Mouse (Mus musculus) liver, embryonic 16.5 days (tissue): ENCODE measurements around the gene Nckap5. TPM values are rescaled to one million over a fixed set of nuclear protein-coding genes. Genes with fewer than 3 reads are reported as not detected.

ENCODE experiments used
- ATAC-seq: fragments of 200-750 bp; cut with Nextera tagmentation; 2 replicates; pipeline ENCODE4 v1.8.0; 2017; ENCODE audit warnings: low read depth, mild to moderate bottlenecking, moderate number of reproducible peaks, moderate library complexity
- H3K27ac ChIP-seq: fragments of 300-500 bp; sonication (generic); 2 replicates; pipeline ENCODE4 v1.5.1; 2014; ENCODE audit warnings: mild to moderate bottlenecking, low read length
- H3K27me3 ChIP-seq: fragments of 300-500 bp; sonication (generic); 2 replicates; pipeline ENCODE4 v1.6.1; 2014; ENCODE audit warnings: low read depth, low read length, mixed read lengths; ENCODE audit not compliant: control insufficient read depth, insufficient read depth
- H3K36me3 ChIP-seq: fragments of 300-500 bp; sonication (generic); 2 replicates; pipeline ENCODE4 v1.6.1; 2014; ENCODE audit warnings: mild to moderate bottlenecking; ENCODE audit not compliant: control insufficient read depth, insufficient read depth
- H3K4me1 ChIP-seq: fragments of 300-500 bp; sonication (generic); 2 replicates; pipeline ENCODE4 v1.6.1; 2014; ENCODE audit warnings: low read depth, low read length, mixed read lengths; ENCODE audit not compliant: control insufficient read depth
- H3K4me2 ChIP-seq: fragments of 300-500 bp; sonication (generic); 2 replicates; pipeline ENCODE4 v1.6.1; 2014; ENCODE audit warnings: low read depth, low read length, mixed read lengths
- H3K4me3 ChIP-seq: fragments of 300-500 bp; sonication (generic); 2 replicates; pipeline ENCODE4 v1.5.1; 2014; ENCODE audit warnings: low read depth, mild to moderate bottlenecking, low read length
- H3K9ac ChIP-seq: fragments of 300-500 bp; sonication (generic); 2 replicates; pipeline ENCODE4 v1.6.1; 2014; ENCODE audit warnings: low read depth, low read length
- H3K9me3 ChIP-seq: fragments of 300-500 bp; sonication (generic); replicated peaks from 2 replicates; pipeline ENCODE4 v1.6.1; 2016; ENCODE audit warnings: low read length; ENCODE audit not compliant: control insufficient read depth
- WGBS: fragments of 180-500 bp; shearing (Covaris S2); extraction: QIAGEN DNeasy Blood & Tissue Kit; methylation state at CpG from one replicate; pipeline ENCODE4 v1.1.7; 2014; ENCODE audit not compliant: insufficient replicate concordance; 5-methylcytosine and 5-hydroxymethylcytosine counted together
- polyA plus RNA-seq: library from polyadenylated mRNA; unstranded; fragments of >200 nt; fragmentation: Nextera tagmentation; extraction: Ambion mirVana; gene quantifications from 2 replicates; pipeline ENCODE4 v1.2.1, GENCODE M21; 2015

The Nckap5 gene
- polyA plus RNA-seq, 1 experiment from 2014 or later: 1.9 TPM

- Histone ChIP-seq H3K27me3 (no peaks in the 10 kb centered on the region), H3K27ac (no peak overlapping the region), H3K9ac (no peak overlapping the region), H3K36me3 (no peaks in the 10 kb centered on the region), H3K9me3 (no peaks in the 10 kb centered on the region), H3K4me1 (no peaks in the 10 kb centered on the region), H3K4me3 (no peak overlapping the region), H3K4me2 (no peak overlapping the region)
- no peak for ATAC-seq
- 52% methylated on average over 2 of the region's 2 CpGs for WGBS
Measured at GRCm38 (mm10) chr1:126168131-126168530, 662.5 kb downstream of the Nckap5 start.

DNA sequence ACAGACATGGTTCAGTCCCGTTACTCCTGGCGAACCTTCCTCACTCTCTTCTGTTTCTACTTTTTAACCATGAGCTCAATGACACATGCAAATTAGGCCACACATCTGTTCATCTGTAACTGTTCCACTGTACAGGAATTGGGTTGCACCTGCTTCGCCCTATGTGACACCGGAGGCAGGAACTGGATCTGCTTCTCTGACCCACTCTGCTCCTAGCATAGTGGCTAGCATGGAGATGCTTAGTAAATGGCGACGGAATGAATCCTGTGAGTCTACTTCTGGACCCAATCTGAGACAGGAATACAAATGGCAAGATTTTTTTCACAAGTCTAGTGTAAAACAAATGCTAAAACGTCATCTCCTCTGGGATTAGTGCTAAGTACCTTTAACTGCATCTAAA is 663.1 kb downstream of the Nckap5 start:
- Histone ChIP-seq H3K27me3 (no peaks in the 10 kb centered on the region), H3K4me2 (no peak overlapping the region), H3K9me3 (no peaks in the 10 kb centered on the region), H3K9ac (no peak overlapping the region), H3K27ac (no peak overlapping the region), H3K4me1 (no peaks in the 10 kb centered on the region), H3K36me3 (no peaks in the 10 kb centered on the region), H3K4me3 (no peak overlapping the region)
- ATAC-seq: no peak
- 60% methylated on average over 7 of the region's 7 CpGs for WGBS

DNA sequence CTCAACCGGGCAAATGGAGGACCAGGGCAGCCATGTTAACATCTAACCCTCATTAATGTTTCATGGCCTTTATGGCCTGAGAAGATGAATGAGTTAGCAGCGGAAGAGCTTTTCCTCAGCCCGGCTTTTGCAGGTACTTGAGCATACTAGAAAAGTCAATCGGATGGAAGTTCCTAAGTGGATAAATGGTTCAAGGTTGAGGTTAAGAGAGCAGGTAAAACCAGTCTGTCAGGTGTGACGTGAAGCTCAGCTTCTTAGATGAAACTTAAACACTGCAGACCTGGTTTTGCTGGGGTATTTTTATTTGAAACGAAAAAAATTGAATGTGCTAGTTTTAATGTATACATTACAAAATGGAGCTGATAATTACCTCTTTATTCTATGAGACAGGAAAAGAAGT is 671.3 kb downstream of the Nckap5 start:
- ATAC-seq: no peak
- H3K9ac ChIP-seq: no peak overlapping the region
- no peak overlapping the region for H3K4me2 ChIP-seq
- no peak overlapping the region for H3K4me3 ChIP-seq
- no peaks in the 10 kb centered on the region for H3K9me3 ChIP-seq
- no peak overlapping the region for H3K27ac ChIP-seq
- H3K27me3 ChIP-seq: no peaks in the 10 kb centered on the region
- H3K36me3 ChIP-seq: no peaks in the 10 kb centered on the region
- WGBS: 66% methylated on average over 6 of the region's 6 CpGs
- no peaks in the 10 kb centered on the region for H3K4me1 ChIP-seq

DNA sequence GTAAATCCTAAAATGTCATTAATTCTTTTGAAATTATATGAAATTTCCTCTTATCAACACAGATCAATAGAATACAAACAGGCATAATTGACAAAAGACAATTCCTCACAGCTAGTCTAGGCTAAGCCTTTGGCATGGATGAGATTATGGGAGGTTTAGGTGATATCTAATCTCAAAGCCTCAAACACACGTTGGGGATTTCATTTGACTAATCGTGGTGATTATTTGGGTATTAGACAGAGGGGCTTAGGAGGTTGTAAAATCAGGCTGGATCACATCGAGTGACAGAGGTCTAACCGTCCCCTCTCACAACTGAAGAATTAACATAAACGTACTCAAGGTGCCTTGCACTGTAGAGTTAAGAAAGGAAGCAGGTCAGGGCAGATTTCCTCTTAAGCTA is 674.8 kb downstream of the Nckap5 start:
- no peak overlapping the region for H3K4me2 ChIP-seq
- 41% methylated on average over 5 of the region's 5 CpGs for WGBS
- H3K9me3 ChIP-seq: no peaks in the 10 kb centered on the region
- no peaks in the 10 kb centered on the region for H3K36me3 ChIP-seq
- no peak overlapping the region for H3K9ac ChIP-seq
- ATAC-seq: no peak
- no peak overlapping the region for H3K4me3 ChIP-seq
- H3K4me1 ChIP-seq: no peaks in the 10 kb centered on the region
- H3K27me3 ChIP-seq: no peaks in the 10 kb centered on the region
- H3K27ac ChIP-seq: no peak overlapping the region

- Histone ChIP-seq H3K4me3 (no peak overlapping the region), H3K9me3 (no peaks in the 10 kb centered on the region), H3K36me3 (no peaks in the 10 kb centered on the region), H3K4me1 (no peaks in the 10 kb centered on the region), H3K27me3 (no peaks in the 10 kb centered on the region), H3K4me2 (no peak overlapping the region), H3K9ac (no peak overlapping the region), H3K27ac (no peak overlapping the region)
- 71% methylated on average over 6 of the region's 6 CpGs for WGBS
- no peak for ATAC-seq
Measured at GRCm38 (mm10) chr1:126153516-126154234, 676.9 kb downstream of the Nckap5 start.

GRCm38 (mm10) chr1:126152217-126152616 is 678.4 kb downstream of the Nckap5 start:
- Histone ChIP-seq H3K4me1 (no peaks in the 10 kb centered on the region), H3K27me3 (no peaks in the 10 kb centered on the region), H3K4me3 (no peak overlapping the region), H3K36me3 (no peaks in the 10 kb centered on the region), H3K9me3 (no peaks in the 10 kb centered on the region), H3K27ac (no peak overlapping the region), H3K4me2 (no peak overlapping the region), H3K9ac (no peak overlapping the region)
- WGBS: 73% methylated on average over 6 of the region's 6 CpGs
- ATAC-seq: no peak

DNA sequence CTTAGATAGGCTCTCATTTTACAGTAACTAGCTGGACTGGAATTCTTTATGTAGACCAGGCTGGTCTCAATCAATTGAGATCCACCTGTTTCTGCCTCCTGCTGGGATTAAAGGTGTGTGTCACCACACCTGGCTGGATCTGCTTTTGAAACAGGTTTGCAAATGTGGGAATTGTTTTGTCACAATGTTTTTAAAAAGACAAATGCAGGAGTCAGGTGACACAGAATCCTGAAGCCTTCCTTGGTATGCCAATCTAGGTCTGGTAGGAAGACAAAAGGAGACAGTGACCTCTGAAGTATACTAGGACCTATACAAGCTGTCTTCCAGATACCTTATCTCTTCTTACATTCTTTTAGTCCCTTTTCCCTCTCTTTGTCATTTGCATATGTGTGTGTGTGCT is 680.6 kb downstream of the Nckap5 start:
- H3K9me3 ChIP-seq: no peaks in the 10 kb centered on the region
- no peaks in the 10 kb centered on the region for H3K27me3 ChIP-seq
- no peak overlapping the region for H3K4me2 ChIP-seq
- no peak for ATAC-seq
- H3K27ac ChIP-seq: no peak overlapping the region
- no peak overlapping the region for H3K9ac ChIP-seq
- no peak overlapping the region for H3K4me3 ChIP-seq
- no peaks in the 10 kb centered on the region for H3K36me3 ChIP-seq
- H3K4me1 ChIP-seq: no peaks in the 10 kb centered on the region

GRCm38 (mm10) chr1:126135717-126136116 is 694.9 kb downstream of the Nckap5 start:
- H3K4me2 ChIP-seq: no peak overlapping the region
- ATAC-seq: no peak
- H3K9me3 ChIP-seq: no peaks in the 10 kb centered on the region
- 63% methylated on average over 3 of the region's 3 CpGs for WGBS
- H3K4me3 ChIP-seq: no peak overlapping the region
- no peak overlapping the region for H3K27ac ChIP-seq
- no peaks in the 10 kb centered on the region for H3K36me3 ChIP-seq
- H3K9ac ChIP-seq: no peak overlapping the region
- no peaks in the 10 kb centered on the region for H3K4me1 ChIP-seq
- no peaks in the 10 kb centered on the region for H3K27me3 ChIP-seq

- Histone ChIP-seq H3K36me3 (no peaks in the 10 kb centered on the region), H3K27ac (no peak overlapping the region), H3K4me1 (no peaks in the 10 kb centered on the region), H3K27me3 (no peaks in the 10 kb centered on the region), H3K9ac (no peak overlapping the region), H3K9me3 (no peaks in the 10 kb centered on the region), H3K4me3 (no peak overlapping the region), H3K4me2 (no peak overlapping the region)
- 60% methylated on average over 2 of the region's 2 CpGs for WGBS
- no peak for ATAC-seq
Measured at GRCm38 (mm10) chr1:126132316-126132715, 698.3 kb downstream of the Nckap5 start.
